Mouse (Mus musculus) adrenal gland, postnatal 25 days (tissue): ENCODE results near the gene Lamc2. TPM values are rescaled to one million over a fixed set of nuclear protein-coding genes. Genes with fewer than 3 reads are reported as not detected.

Source experiments
- DNase-seq: peaks from one replicate; pipeline ENCODE4 v3.0.0; 2021; ENCODE audit warnings: mixed read lengths
- long read RNA-seq: library from polyadenylated mRNA; stranded (forward); transcript quantifications from one replicate; pipeline ENCODE4 v2.0.0, GENCODE M21; 2021
- total RNA-seq: library from RNA; stranded (reverse); gene quantifications from 2 replicates; pipeline ENCODE4 v1.2.3, GENCODE M21; 2021

Lamc2 gene
- total RNA-seq, result 0.27 and 0.29 TPM in 2 replicates
- long read RNA-seq, result 0 reads

DNA sequence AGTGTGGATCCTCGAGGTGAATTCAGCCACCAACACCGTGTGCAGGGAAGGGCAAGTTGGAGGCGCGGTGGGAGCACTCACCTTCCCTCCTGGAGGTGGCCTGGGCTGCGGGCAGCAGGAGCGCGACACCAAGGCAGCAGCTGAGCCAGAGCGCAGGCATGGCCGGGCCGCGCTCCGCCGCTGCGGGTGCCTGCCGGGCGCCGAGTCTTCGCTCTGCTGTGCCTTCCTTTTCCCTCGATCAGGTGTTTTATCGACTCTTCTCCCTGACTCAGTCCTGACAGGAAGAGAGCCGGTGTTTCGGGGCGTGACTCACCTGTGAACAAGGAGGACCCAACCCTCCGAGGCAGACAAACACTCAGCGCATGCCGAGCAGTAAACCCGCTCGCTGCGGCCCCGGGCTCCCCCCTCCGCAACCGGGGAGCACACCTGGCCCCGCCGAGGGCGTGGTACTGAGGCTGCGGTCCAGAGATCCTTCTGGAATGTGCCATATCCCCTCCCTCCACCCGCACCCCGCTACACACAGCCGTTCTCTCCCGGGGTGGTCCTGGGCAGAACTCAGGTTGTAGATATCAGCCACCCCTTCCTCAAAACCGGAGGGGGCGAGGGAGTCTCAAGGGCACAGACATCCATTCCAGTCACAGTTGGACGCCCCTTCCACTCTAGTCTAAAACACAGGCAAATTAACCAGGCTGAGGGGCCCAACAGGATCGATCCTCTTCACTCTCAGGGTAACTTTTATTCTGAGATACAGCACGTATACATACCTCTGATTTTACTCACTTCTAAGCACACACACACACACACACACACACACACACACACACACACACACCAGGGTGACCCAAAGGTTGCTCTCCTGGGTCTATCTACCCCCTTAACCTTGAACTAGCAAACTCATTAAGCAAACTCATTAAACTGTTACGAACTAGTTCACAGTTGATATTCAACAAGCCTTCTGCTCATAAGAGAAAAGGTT is at the start of gene Lamc2:
Gene Lamc2, minus strand, starts transcription at position 620 of the 976 bp plus-strand sequence.
- peak; percentile 24 for DNase-seq

DNA sequence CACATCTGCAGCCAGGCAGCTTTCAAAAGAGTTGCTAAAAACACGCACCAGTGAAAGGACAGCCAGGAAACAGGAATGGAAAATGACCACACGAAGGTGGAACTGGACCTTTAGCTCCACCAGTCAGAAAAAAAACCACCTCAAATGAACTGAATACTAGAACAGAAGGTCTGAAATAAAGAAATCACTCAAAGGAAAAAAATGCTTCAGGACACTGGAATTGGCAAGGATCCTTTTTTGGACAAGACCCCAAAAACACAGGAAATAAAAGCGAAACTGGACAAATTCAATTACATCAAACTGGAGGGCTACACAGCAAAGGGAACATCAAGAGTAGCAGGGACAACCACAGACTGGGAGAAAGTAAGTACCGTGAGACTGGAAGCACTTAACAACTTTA is 49.3 kb upstream of the Lamc2 start:
- DNase-seq, result no peak

DNA sequence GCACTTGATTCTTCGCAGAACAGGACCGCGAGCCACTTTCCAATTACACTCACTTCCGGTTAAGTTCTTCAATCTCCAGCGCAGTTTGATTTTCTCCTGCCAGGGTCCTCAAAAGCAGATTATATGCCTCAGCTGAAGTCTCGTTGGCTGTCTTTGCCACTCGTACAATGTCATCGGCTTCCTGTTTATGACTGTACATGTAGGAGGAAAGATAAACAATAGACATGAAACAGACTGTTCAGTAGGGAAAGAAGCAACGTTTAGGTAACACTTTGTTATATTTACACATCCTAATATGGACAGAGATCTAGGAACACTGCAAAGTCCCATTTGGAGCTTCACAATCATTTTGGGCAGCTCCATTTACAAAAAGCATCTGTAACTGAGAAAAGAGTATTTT is 45.4 kb upstream of the Lamc2 start:
- no peak for DNase-seq

DNA sequence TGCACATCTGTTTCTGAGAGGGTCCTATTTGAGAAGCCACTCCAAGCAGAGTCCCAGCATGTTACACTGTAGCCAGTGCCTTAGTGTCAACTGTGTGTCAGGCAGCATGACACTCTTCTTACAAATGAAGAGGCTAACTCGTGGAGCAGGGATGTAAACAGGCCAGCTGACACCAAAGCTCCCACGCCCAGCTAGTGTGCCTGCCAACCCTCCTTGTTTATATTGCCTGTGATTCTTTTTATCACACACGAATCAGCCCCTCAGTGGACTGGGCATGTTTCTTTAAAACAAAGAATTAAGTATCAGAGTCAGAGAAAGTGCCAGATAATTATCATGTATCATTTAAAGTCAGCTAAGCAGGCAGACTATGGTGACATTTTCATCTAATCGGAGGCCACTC is 41.7 kb upstream of the Lamc2 start:
- DNase-seq, result no peak

DNA sequence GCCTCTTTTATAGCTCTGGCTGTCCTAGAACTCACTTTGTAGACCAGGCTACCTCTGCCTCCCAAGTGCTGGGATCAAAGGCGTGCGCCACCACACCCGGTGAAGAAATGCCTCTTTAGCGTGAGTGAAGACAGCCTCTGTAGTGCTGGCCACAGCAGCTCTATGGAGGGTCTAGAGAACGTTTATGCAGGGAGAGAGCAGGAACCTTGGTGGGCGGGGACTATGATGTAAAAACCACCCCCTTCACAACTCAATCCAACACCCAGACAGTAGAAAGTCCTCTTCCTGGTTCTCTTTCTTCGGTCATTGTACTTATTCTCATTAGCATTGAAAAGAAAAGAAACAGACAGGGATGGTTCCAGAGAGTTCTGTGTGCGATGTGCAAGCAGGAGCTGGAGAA is 40.8 kb upstream of the Lamc2 start:
- no peak for DNase-seq

DNA sequence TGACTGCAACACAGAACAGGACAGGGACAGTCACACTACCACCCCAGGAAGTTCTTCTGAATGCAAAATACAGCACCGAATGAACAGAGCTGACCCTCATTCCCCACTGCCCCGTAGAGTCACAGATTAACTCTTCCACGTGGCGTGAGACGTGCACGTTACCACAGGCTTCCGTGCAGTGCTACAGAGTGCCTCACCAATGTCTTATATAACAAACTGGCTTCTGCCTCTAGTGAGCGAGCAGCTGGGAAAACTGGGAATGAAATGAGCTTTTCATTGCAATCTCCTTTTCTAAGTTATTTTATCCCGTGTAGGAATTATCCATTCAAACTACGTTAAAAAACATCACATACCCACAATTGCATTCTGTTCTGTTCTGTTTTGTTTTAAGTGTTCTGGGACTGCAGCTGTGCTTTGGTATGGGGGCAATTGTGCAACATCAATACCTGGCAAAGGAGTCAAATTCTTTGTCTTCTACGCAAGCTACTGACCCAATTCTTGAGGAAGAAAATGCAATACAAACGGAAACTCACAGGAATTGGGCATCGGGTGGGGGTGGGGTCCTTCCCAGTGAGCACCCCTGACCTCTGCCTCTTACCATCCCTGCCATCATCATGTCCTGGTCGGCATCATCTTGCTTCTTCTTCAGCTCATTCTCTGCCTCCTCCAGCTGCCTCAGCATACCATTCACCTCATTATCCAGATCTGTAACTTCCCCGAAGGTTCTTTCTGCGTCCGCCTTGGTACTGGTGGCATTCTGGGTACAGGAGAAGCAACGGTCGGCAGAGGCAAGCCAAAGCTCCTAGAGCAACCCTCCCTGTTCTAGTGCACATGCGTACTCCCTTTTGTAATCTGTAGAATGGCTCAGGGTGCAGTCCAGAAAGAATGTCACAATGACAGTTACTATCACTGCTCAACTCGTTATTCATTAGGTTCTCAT is 39.8 kb upstream of the Lamc2 start:
- no peak for DNase-seq

DNA sequence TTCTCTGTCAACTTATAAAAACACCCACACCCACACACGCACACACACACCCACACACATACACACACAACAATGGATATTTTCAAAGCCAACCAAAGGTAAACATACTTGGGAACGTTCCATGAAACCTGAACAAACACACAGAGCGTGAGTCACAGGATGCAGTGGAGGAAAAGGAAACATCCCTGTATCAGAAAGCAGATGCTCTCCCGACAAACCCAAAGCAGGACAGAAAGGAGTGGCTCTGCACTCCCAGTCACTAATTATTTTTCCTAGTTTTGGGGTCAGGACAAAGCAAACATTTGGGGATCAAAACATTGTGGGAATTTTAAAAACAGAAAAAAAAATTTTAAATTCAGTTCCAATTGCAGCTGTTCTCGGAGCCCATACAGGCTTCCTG is 38.1 kb upstream of the Lamc2 start:
- DNase-seq, result no peak

DNA sequence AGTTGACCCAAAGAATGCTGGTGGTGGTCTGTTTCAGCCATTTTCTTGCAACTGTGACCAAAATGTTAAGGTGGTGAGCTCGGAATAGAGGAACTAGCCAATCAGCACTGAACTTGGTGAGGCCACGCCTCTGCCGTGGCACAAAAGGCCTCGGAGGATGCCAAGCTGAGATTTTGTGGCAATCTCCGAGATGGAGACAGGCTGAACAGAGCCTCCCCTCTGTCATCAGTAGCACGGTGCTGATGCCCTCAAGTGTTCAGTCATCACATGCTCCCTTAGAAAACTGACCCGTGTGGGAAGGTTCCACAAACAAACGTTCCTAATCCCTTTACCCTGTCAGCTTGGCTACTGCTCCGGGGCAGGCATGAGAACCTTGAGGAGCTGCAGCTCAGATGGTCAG is 33.1 kb upstream of the Lamc2 start:
- DNase-seq, result no peak

DNA sequence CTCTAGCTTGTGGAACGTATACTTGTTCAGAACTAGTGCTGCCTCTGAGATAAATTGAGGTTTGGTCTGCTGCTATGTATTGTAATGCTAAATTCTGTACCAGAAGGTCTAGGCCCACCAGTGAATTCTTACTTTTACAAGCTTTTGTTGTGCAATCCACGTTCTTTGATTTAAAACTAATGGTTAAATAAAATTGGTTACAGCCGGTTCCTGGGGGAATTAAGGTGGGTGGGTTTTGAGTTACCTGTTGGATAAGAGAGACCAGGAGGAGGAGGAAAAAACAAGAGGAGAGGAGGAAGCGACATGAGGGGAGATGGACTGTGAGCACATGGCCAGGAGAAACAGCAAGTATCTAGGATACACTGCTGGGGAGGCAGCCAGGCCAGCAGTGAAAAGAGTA is 30.3 kb upstream of the Lamc2 start:
- DNase-seq, result no peak

DNA sequence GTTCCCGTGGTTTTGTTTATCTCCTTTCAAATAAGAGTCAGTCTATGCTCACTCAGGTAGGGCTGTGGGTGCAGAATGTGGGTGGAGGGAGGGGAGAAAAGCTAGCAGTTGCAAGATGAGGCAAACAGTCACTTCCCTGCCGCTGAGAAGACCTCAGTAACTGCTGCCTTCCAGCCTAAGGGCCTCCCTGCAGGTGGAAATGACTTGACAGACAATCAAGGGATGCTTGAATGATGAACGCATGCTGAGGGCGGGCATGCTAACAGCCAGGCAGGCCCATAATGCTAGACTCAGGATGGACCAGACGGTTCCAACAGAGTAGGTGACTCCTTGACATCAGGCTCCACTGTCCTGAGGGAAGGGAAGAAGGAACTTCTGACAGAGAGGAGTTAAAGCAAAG is 29.4 kb upstream of the Lamc2 start:
- no peak for DNase-seq

DNA sequence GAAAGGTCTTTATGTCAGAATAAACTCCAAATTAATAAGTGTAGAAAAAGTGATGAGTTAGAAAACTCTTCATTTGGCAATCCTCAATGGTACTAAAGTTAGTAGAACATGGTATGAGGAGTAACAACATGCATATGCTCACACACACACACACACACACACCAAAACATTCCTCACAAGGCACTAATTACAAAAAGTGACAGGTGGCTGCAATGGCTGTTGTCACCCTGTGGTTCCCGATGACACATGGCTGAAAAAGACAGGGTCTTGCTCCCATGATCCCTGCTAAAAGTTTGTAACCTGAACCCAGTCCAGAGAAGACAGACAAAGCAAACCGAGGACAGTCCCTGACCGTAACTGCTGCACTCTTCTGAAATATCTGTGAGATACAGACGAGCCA is 24.7 kb upstream of the Lamc2 start:
- DNase-seq, result no peak

DNA sequence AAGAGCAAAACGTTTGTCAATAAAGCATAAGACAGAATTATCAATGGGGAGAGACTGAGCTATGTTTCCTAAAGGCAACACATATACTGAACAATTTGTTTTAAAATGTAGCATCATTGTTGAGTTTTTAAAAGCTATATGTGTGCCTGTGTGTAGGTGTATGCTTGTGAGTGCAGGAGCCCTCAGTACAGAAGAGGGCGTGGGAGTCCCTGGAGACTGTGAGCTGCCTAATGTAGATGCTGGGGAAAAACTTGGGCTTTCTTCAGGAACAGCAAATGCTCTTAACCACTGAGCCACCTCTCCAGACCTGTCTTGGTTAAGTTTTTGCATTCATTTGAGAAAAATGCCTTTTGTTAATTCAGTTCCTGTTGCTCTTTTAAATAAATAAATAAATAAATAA is 24.0 kb upstream of the Lamc2 start:
- no peak for DNase-seq

DNA sequence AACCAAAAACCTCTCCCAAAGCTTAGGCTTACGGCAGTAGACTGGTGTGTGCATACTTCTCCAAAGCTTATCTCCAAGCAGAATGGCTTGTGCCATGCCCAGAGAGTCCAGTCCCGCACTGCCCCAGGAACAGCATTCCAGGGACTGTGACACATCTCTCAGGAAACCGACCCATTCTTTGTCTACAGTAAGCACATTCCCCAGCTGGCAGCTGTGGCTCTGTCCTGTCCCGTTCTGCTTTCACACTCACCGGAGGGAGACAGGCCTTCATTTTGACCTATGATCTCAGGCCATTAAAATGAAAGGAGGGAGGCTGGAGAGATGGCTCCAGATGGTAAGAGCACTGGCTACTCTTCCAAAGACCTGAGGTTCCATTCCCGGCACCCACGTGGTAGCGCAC is 15.9 kb upstream of the Lamc2 start:
- no peak for DNase-seq

DNA sequence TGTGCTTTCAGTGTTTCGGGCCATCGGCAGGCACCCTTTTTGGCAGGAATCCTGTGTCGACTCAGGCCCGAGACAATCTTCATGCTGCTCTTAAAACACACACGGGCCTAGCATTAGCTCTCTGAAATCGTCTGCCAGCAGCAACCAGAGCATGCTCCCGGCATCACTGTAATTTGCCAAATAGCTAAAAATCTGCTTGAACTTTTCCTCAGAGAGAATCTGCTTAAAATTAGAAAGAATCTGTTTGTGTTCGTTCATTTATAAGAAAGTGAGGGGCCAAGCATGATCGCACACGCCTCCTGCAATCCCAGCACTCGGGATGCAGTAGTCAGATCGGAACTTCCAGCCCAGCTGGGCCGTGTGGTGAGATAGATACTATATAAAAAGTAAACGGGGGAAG is 15.2 kb upstream of the Lamc2 start:
- DNase-seq, result no peak

DNA sequence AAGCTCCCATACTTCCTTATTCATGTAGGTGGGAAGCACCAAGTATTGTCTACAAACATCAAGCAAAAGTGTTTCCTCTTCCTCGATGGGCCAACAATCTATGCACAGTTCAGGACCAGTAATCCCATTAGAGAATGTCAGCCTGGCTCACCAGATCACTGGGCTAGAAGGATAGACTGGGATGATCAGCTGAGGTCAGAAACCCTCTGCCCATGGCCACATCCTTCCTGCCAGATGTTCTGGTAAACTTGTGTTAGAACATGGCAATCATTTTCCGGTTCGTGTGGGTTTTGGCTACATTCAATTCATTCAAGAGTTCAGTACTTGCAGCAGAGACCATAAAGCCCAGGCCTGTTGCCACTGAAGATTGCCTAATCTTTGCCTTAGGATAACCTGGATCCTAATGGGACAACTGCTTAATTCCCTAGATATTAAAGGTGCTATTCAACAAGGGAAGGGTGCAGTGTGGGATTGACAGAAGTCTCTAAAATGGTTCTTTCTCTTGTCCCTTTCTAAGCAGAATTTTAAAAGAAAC is 11.1 kb upstream of the Lamc2 start:
- no peak for DNase-seq

DNA sequence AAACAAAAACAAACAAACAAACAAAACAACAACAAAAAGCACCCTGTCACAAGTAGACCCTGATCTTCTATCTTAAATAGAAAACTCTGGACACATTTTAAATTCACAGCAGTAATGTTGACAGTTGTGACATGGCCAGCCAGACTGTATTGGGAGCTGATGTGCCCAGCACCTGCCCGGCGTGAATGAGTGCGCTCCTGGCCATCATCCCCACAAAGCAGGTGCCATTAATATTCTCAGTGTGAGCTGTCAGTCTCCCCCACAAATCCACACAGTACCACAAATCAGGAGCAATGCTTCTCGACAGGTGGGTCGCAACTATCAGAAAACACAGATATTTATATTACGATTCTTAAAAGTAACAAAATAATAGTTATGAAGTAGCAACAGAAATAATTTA is 6.7 kb upstream of the Lamc2 start:
- DNase-seq, result no peak

DNA sequence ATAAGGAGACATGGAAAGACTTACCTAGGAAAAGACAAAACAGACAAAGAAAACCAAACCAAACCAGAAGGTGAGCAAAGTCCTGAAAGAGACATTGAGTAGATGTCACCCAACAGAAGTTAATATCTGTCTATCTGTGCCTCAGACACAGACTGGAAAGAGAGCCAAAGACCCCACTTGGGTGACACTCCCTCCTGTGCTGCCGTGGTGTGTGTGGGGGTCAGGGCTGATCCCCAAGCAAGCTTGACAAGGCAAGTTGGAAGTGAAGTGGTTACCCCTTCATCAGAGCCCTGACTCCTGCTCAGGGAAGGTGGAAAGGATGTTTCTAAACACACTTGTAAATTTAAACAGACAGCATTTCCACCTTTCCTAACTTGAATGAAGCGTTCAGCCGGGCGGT is 6.1 kb upstream of the Lamc2 start:
- no peak for DNase-seq

DNA sequence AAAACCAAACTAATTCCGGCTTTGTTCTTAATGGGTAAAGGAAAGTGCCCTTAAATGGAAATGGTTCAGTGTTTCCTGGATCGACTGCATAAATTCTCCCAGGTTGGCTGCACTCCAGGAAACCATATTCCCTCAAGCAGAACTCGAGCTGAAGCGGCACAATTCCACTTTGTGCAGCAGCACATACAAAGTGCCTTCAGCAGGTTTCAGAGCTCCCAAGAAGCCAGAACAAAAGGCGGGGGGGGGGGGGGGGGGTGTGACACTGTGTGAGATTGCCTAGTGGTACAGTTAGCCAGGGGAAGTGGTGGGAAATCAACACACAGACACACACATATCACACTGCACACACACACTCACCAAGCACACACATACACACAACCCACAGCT is 5.7 kb upstream of the Lamc2 start:
- DNase-seq, result peak; percentile 30

DNA sequence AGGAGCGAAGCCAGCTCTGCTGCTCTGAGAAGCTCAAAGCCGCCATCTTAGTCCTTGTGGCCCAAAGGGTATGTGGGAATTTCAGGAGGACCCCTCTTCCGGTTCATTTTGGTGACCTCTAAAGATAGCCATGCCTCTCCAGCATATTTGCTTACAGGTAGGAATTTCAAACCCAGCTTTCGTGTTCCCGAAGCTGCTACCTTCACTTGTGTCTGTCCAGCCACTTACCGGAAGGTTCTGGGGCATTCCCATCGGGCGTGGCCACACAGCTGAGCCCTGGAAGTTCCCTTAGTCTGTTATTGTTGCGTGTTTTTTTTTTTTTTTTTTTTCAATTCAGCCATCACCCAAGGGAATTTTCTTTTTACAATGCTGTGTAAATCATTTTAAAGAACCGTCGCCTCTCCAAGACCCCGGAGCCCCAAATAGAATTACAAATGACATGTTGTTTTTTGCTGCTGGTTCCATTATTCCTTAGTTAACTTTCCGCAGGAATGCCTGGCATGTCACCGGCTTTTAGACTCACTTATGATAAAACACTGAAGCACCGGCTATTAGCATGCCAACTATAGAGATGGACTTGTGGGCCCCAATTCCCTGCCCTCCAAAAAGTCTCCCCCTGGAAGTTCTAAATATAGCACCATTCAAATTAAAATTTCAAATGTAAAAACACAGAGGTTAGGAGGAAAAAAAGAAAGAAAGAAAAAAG is 5.1 kb upstream of the Lamc2 start:
- no peak for DNase-seq

DNA sequence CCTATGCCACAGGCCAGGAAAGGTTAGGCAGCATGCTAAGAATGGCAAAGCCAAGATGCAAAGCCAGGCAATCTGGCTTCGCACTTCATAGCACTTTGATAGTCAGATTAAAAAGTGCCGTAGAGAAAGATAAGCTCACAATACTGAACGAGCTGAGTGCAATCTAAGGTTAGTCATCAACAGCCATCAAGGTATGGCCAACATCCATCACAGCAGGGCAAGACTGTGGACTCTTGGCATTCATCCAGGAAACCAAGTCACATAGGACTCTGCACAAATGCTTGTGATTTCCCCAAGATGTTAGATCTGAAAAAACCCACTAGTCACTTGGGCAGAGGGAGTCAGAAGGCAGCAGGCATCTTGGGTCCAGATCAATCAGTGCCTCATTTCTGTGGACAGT is 1.8 kb upstream of the Lamc2 start:
- no peak for DNase-seq

DNA sequence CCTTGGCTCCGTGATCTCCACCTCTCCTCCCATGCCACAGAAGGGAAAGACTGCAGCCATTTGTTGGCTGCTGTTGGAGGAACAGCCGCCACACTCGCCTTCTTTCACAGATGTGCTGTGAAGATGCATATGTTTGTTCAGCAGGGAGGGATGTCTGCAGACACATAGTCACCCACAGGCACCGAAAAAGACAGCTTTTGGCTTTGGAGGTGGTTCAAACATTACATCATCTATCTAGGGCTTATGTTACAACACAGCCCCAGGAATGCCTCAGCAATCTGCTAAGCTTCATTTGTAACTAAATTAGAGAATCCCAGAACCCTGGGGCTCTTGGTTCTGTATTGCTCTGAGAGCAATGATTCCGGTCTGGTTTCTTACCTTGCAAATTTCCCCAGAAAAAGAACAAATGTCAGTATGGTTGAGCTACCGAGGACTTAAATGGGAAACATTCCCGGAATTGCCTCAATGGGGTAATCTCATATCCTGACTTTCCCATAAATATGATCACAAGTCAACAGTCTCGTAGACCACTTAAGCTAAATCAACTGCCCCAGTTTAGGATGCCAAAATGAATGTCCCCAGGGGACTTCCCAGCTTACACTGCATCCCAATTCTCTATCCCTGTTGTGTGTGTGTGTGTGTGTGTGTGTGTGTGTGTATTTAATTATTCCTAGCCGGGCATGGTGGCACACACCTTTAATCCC is 5.5 kb downstream of the Lamc2 start:
- DNase-seq, result no peak

DNA sequence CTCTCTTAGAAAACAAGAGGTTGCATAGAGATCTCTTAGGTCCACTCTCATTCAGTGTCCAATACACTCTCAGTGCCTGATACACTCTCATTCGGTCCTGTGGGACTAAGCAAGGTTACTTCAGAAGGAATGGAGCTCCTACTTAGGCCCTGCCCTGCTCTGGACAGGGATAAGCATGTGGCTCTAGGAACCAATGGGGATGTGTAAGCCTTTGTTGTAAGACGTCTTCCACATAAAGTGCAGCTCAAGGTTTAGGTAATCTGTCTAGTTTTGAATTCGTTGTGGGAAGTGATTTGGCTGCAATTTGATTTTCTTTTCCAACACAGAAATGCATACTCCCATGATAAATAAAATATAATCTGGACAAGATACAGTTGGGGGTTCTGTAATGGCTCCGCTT is 6.1 kb downstream of the Lamc2 start:
- no peak for DNase-seq
